Mouse (Mus musculus) kidney, embryonic 14.5 days (tissue): ENCODE results near the gene Kbtbd2. TPM values are rescaled to one million over a fixed set of nuclear protein-coding genes. Genes with fewer than 3 reads are reported as not detected.

ENCODE experiments used
- ATAC-seq: fragments of 200-750 bp; cut with Nextera tagmentation; 2 replicates; pipeline ENCODE4 v1.8.0; 2017; ENCODE audit warnings: moderate number of reproducible peaks, mild to moderate bottlenecking, moderate TSS enrichment, moderate library complexity; ENCODE audit not compliant: low FRiP score, low TSS enrichment
- H3K27ac ChIP-seq: fragments of 300-500 bp; sonication (generic); 2 replicates; pipeline ENCODE4 v1.5.1; 2014; ENCODE audit warnings: low read depth, mild to moderate bottlenecking, low read length, moderate library complexity, mixed read lengths
- H3K27me3 ChIP-seq: fragments of 300-500 bp; sonication (generic); 2 replicates; pipeline ENCODE4 v1.6.1; 2014; ENCODE audit warnings: mild to moderate bottlenecking, low read length; ENCODE audit not compliant: control insufficient read depth, insufficient read depth
- H3K36me3 ChIP-seq: fragments of 300-500 bp; sonication (generic); 2 replicates; pipeline ENCODE4 v1.6.1; 2014; ENCODE audit warnings: low read length, mixed read lengths; ENCODE audit not compliant: control insufficient read depth, insufficient read depth
- H3K4me1 ChIP-seq: fragments of 300-500 bp; sonication (generic); 2 replicates; pipeline ENCODE4 v1.6.1; 2014; ENCODE audit warnings: low read length, mixed read lengths; ENCODE audit not compliant: control insufficient read depth, insufficient read depth
- H3K4me2 ChIP-seq: fragments of 300-500 bp; sonication (generic); replicated peaks from 2 replicates; pipeline ENCODE4 v1.6.1; 2014; ENCODE audit warnings: low read depth, mild to moderate bottlenecking, low read length
- H3K4me3 ChIP-seq: fragments of 300-500 bp; sonication (generic); 2 replicates; pipeline ENCODE4 v1.5.1; 2014; ENCODE audit warnings: mild to moderate bottlenecking, low read length
- H3K9ac ChIP-seq: fragments of 300-500 bp; sonication (generic); 2 replicates; pipeline ENCODE4 v1.6.1; 2014; ENCODE audit warnings: low read depth, mild to moderate bottlenecking, low read length, moderate library complexity
- H3K9me3 ChIP-seq: fragments of 300-500 bp; sonication (generic); 2 replicates; pipeline ENCODE4 v1.6.1; 2016; ENCODE audit warnings: low read length; ENCODE audit not compliant: control insufficient read depth
- WGBS: fragments of 180-500 bp; shearing (Covaris S2); extraction: QIAGEN DNeasy Blood & Tissue Kit; methylation state at CpG from one replicate; pipeline ENCODE4 v1.1.7; 2014; 5-methylcytosine and 5-hydroxymethylcytosine counted together
- polyA plus RNA-seq: library from polyadenylated mRNA; unstranded; fragments of >200 nt; fragmentation: Nextera tagmentation; extraction: Ambion mirVana; gene quantifications from 2 replicates; pipeline ENCODE4 v1.2.1, GENCODE M21; 2014

The Kbtbd2 gene
- polyA plus RNA-seq, 1 experiment from 2014 or later = 38.3 TPM

DNA sequence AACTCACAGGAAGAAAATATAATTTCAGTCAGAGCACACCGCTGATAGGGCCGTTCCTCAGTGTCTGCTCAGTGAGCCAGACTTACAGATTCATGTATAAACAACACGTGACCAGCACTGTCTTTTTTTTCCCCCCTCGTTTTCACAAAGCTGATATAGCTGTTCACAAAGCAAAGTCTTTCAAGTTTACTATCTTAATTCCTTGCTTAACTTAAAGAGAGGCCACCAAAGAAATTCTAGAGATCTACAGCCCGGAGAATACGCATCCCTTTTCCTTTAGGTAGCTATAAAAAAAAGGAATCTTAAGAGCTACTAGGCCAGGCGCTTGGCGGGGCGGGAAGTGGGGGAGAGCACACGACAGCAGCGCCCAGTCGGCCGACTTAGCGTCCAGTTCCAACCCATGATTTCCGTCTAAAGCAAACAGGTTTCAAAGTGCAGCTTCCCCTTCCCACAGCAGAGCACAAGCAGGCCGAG lies 908 bp downstream of the Kbtbd2 start:
- no peaks in the 10 kb centered on the region for H3K27me3 ChIP-seq
- peak overlapping the region; percentile 70 for H3K4me3 ChIP-seq
- no peaks in the 10 kb centered on the region for H3K36me3 ChIP-seq
- H3K9ac ChIP-seq = peak overlapping the region; percentile 90
- H3K9me3 ChIP-seq = no peaks in the 10 kb centered on the region
- H3K4me1 ChIP-seq = peaks cover 17% of the 10 kb centered on the region
- WGBS = 0% methylated on average over 16 of the region's 16 CpGs
- peak; percentile 18; the same call in 1 of the 2 replicates for ATAC-seq
- H3K4me2 ChIP-seq = peak overlapping the region; percentile 71
- peak overlapping the region; percentile 99 for H3K27ac ChIP-seq

DNA sequence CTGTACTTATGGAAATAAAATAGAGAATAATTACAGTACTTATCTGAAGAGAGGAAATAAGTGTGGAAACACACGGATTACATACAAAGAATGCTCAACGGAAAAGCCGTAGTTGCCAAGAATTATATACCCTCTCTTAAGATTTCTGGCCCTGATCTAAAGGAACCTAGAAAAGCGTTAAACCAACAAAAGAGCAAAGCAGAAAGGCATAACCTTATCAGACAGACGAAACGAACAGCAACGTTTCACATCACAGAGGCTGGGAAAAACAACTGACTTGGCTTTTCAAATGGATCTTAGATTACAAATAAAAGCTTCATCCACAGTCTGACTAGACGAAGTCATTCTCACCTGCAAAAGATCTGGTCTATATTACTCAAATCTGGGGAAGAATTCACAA lies 1.4 kb downstream of the Kbtbd2 start:
- H3K36me3 ChIP-seq = no peaks in the 10 kb centered on the region
- peak overlapping the region; percentile 70 for H3K4me3 ChIP-seq
- WGBS = 4% methylated on average over 8 of the region's 8 CpGs
- H3K9me3 ChIP-seq = no peaks in the 10 kb centered on the region
- no peak for ATAC-seq
- H3K4me2 ChIP-seq = peak overlapping the region; percentile 71
- H3K27me3 ChIP-seq = no peaks in the 10 kb centered on the region
- H3K27ac ChIP-seq = peak overlapping the region; percentile 99
- H3K4me1 ChIP-seq = peaks cover 17% of the 10 kb centered on the region
- H3K9ac ChIP-seq = peak overlapping the region; percentile 90

DNA sequence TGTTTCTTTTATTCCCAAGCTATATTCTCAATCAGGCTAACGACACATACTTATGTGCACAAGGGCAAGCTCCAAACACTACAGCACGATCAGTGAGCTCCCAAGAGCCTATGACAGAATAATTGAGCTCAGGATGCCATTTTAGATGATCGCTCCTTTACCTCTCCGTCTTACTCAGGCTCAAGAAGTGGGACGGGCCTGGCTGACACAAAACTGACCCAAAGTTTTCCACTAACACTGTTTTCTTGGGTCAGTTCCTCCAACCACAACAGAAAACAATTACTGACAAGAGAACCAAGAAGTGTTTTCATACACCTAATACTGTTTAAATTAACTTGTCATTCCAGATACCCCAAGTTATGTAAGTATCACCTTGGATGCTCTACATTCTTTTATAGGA lies 2.8 kb downstream of the Kbtbd2 start:
- no peak for ATAC-seq
- Histone ChIP-seq H3K9ac (no peak overlapping the region), H3K27ac (no peak overlapping the region), H3K27me3 (no peaks in the 10 kb centered on the region), H3K4me3 (peak overlapping the region; percentile 70; the same call in 1 of the 2 replicates), H3K36me3 (no peaks in the 10 kb centered on the region), H3K9me3 (no peaks in the 10 kb centered on the region), H3K4me1 (peaks cover 17% of the 10 kb centered on the region), H3K4me2 (peak overlapping the region; percentile 71; the same call in 1 of the 2 replicates)
- WGBS = 85% methylated on average over 5 of the region's 5 CpGs

DNA sequence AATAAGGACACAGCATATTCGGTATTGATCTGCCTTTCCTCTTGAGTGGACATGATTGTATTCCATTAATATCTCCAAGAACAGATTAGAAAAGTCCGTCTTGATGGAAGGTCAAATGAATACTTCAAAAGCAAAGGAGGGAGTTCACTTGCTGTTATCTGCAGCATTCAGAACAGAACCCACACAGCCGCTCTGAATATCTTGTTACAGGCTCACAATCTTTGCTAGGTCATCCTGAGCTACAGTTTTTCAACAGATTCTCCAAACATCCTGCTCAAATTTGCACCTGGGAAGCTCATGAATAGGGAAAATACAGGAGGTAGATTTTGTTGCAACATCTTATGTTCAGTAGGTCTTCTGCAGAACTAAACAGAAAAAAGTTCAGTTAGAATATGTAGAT lies 8.3 kb downstream of the Kbtbd2 start:
- no peak overlapping the region for H3K4me3 ChIP-seq

DNA sequence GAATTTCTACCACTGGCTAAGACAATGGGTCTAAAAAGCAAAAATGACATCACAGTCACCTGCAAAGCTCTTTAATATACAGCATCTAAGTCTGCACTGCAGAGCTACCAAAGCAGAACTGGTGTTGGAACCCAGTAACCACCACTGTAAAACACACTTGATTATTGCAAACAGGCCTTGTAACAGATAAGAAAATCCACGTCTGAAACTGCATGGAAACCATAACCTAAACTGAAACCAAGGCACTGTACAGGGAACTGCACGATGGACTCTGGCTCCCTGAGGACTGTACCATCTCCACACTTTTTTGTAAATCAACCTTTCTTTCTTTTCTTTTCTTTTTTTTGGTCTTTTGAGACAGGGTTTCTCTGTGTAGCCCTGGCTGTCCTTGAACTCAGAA lies 9.9 kb downstream of the Kbtbd2 start:
- H3K4me2 ChIP-seq = no peak overlapping the region
- no peaks in the 10 kb centered on the region for H3K4me1 ChIP-seq
- no peak overlapping the region for H3K4me3 ChIP-seq
- H3K9ac ChIP-seq = no peak overlapping the region
- WGBS = 93% methylated on average over 2 of the region's 2 CpGs
- no peak for ATAC-seq
- peaks cover 23% of the 10 kb centered on the region for H3K36me3 ChIP-seq
- H3K27me3 ChIP-seq = no peaks in the 10 kb centered on the region
- H3K9me3 ChIP-seq = no peaks in the 10 kb centered on the region
- H3K27ac ChIP-seq = no peak overlapping the region

More for the DNA sequence above, 8.3 kb downstream of the Kbtbd2 start:
- H3K4me1 ChIP-seq = peaks cover 6% of the 10 kb centered on the region; the same call in 1 of the 2 replicates
- no peak overlapping the region for H3K27ac ChIP-seq
- peaks cover 13% of the 10 kb centered on the region for H3K36me3 ChIP-seq
- 80% methylated on average over 3 of the region's 3 CpGs for WGBS
- H3K9ac ChIP-seq = no peak overlapping the region
- no peak for ATAC-seq
- no peak overlapping the region for H3K4me2 ChIP-seq
- H3K9me3 ChIP-seq = no peaks in the 10 kb centered on the region
- H3K27me3 ChIP-seq = no peaks in the 10 kb centered on the region

DNA sequence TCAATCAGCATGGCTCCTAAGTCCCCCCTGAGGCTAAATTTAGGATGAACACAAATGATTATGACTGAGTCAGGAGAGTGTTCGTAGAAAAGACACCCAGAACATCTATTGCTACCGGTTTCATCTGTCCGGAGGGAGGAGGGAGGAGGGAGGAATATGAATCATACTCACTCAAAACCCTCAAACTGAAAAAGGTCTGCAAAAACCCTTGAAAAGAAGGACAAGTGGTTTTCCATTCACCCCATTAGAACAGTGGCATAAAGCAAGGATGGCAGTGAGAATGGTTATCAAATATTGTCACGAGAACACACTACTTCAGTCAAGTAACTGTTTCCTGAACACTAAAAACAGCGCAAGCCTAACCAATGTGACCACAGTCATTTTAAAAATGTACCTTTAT lies 12.5 kb downstream of the Kbtbd2 start:
- H3K4me1 ChIP-seq = no peaks in the 10 kb centered on the region
- H3K4me3 ChIP-seq = no peak overlapping the region
- no peak overlapping the region for H3K9ac ChIP-seq
- no peaks in the 10 kb centered on the region for H3K27me3 ChIP-seq
- H3K9me3 ChIP-seq = no peaks in the 10 kb centered on the region
- WGBS = 88% methylated on average over 5 of the region's 5 CpGs
- ATAC-seq = no peak
- peaks cover 35% of the 10 kb centered on the region for H3K36me3 ChIP-seq
- no peak overlapping the region for H3K4me2 ChIP-seq
- no peak overlapping the region for H3K27ac ChIP-seq

DNA sequence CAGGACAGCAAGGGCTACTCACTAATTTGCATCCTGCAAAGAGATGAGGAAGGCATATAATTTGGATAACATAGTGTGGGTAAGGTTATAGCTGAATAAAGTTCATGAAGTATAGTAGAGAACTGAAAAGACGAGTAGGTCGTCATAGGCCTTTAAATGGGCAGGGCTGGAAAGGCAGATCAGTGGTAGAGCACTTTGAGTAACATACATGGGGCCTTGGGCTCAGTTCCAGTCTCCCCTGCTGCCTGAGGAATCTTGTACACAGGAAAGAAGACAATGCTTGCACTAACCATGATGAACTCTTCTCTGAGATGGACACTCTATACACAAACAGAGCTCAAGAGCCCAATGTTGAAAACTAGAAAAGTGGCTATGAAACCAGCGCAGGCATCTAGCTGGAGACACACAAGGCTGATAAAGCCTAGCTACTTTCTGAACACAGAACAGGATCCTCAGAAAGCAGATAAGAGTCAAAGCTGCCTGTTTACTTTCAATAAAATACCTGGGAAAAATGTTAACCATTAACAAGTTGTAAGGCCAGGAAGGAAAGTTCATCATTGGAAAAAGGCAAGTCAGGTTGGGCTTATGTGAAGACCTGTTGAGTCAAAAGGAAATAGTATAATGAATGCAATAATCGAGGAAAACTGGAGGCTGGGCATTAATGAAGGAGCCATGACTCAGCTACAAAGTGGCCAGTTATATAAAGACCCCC lies 13.9 kb downstream of the Kbtbd2 start:
- Histone ChIP-seq H3K4me1 (no peaks in the 10 kb centered on the region), H3K4me2 (no peak overlapping the region), H3K9me3 (no peaks in the 10 kb centered on the region), H3K27me3 (no peaks in the 10 kb centered on the region), H3K36me3 (peaks cover 42% of the 10 kb centered on the region), H3K4me3 (no peak overlapping the region), H3K27ac (no peak overlapping the region), H3K9ac (no peak overlapping the region)
- 84% methylated on average over 4 of the region's 4 CpGs for WGBS
- no peak for ATAC-seq

DNA sequence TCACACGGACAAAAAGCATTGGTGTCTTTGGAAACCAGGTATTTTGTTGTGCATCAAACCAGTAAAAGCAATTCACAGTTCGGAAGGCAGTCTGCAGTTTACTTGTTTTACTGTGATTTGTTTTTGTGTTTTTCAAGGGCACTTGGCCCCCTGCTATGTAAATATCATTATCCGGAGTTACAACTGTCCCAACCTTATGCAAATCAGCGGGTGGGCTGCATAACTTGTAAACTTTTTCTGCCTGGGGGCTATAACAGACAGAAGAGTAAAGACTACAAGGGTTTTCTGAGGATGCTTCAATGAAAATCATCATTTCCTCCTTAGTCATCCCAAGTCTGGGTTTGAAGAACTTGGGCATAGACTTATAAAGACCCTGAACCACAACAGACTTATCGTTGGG lies 18.0 kb downstream of the Kbtbd2 start:
- WGBS = 96% methylated on average over 5 of the region's 5 CpGs
- Histone ChIP-seq H3K36me3 (peaks cover 54% of the 10 kb centered on the region), H3K4me2 (no peak overlapping the region), H3K9me3 (no peaks in the 10 kb centered on the region), H3K27ac (no peak overlapping the region), H3K4me3 (no peak overlapping the region), H3K9ac (no peak overlapping the region), H3K27me3 (no peaks in the 10 kb centered on the region), H3K4me1 (no peaks in the 10 kb centered on the region)
- ATAC-seq = no peak

DNA sequence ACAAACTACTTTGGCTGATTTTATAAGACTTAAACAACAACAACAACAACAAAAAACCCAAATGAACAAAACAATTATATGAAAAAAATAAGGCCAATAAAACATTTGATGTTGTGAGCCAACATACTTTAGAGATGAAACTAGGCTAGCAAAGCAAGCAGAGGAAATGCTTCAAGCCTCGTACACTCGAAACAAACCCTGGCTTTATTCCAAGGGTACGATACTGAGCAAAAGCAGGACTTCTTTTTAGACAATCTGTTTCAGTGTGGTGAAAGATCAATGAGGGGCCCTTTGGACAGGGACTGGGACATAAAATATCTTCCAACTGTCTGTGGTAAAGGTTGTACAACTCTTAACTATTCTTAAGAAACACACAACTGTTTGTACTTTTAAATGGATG lies 21.8 kb downstream of the Kbtbd2 start:
- ATAC-seq = no peak
- Histone ChIP-seq H3K9ac (no peak overlapping the region), H3K4me3 (no peak overlapping the region), H3K27me3 (no peaks in the 10 kb centered on the region), H3K36me3 (peaks cover 40% of the 10 kb centered on the region), H3K27ac (no peak overlapping the region), H3K9me3 (no peaks in the 10 kb centered on the region), H3K4me2 (no peak overlapping the region), H3K4me1 (no peaks in the 10 kb centered on the region)
- WGBS = 83% methylated on average over 3 of the region's 3 CpGs
